Mouse (Mus musculus) cortical plate, adult 2 months (tissue): Measurements from ENCODE around the gene Psd4.

Experiments
- CTCF ChIP-seq: fragments of 200-500 bp; IDR thresholded peaks from 2 replicates; pipeline ENCODE4 v1.5.1; 2011; ENCODE audit warnings: mild to moderate bottlenecking, control low read depth, low read length; ENCODE audit not compliant: insufficient read depth; ENCODE audit errors: extremely low read depth
- POLR2A ChIP-seq: fragments of 200-500 bp; IDR thresholded peaks from 2 replicates; pipeline ENCODE4 v1.6.1; 2011; ENCODE audit warnings: mild to moderate bottlenecking, low read length, control low read depth; ENCODE audit not compliant: insufficient read depth; ENCODE audit errors: extremely low read depth

DNA sequence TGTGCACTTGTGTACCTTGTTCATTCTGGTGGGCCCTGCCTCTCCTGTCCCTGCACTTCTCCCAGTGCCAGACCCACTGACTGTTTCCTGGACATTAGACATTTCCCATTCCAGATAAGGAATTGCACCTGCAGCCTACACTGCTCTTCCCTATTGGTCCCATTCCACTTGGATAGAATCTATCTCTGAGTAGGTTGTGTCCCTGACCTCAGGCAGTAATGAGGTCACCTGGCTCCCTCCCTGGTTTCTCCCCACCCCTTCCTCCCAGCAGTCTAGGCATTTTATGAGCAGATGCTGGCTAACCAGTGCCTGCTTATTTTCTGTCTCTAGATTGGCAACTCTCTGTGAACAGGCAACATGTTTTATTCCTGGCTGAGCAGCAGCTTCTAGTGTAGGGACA, 17.0 kb downstream of the Psd4 start:
- TF ChIP-seq CTCF, result no peak
- TF ChIP-seq POLR2A, result no peak
